Mouse (Mus musculus) G1E (cell line): Measurements from ENCODE around the gene Asl. TPM values are rescaled to one million over a fixed set of nuclear protein-coding genes. Genes with fewer than 3 reads are reported as not detected.
A peak's percentile ranks its signal among the peaks of the same experiment; 100 is the strongest.

Experiments used
- ATAC-seq: 2 replicates; pipeline ENCODE4 v1.8.0; 2016; ENCODE audit warnings: mild to moderate bottlenecking; ENCODE audit not compliant: insufficient number of reproducible peaks, poor library complexity, low FRiP score, severe bottlenecking; ENCODE audit errors: extremely low read depth
- DNase-seq: peaks from one replicate; pipeline ENCODE4 v3.0.0; 2012; ENCODE audit warnings: low spot score
- H3K27me3 ChIP-seq: 2 replicates; pipeline ENCODE4 v1.6.1; 2012; ENCODE audit warnings: mild to moderate bottlenecking, low read length, inconsistent platforms; ENCODE audit not compliant: insufficient read depth
- H3K36me3 ChIP-seq: replicated peaks from 2 replicates; pipeline ENCODE3; 2012; ENCODE audit warnings: mild to moderate bottlenecking, inconsistent platforms
- H3K4me1 ChIP-seq: 2 replicates; pipeline ENCODE4 v1.6.1; 2012; ENCODE audit warnings: low read depth, low read length, inconsistent platforms, mixed read lengths; ENCODE audit not compliant: insufficient read depth
- H3K4me3 ChIP-seq: 2 replicates; pipeline ENCODE4 v1.5.1; 2012; ENCODE audit warnings: low read depth, mild to moderate bottlenecking, inconsistent platforms, low read length, moderate library complexity, mixed read lengths
- H3K9me3 ChIP-seq: replicated peaks from 2 replicates; pipeline ENCODE4 v1.6.1; 2012; ENCODE audit warnings: inconsistent platforms
- CTCF ChIP-seq: IDR thresholded peaks from 2 replicates; pipeline ENCODE4 v1.5.1; 2012; ENCODE audit warnings: low read depth, low read length, inconsistent platforms, mixed read lengths
- GATA1 ChIP-seq: IDR thresholded peaks from 2 replicates; pipeline ENCODE4 v1.6.1; 2012; ENCODE audit warnings: borderline replicate concordance, low read length, inconsistent platforms, mixed read lengths
- GATA2 ChIP-seq: IDR thresholded peaks from 2 replicates; pipeline ENCODE4 v1.6.1; 2012; ENCODE audit warnings: low read depth, low read length, inconsistent platforms, borderline replicate concordance
- POLR2AphosphoS5 ChIP-seq: IDR thresholded peaks from 2 replicates; pipeline ENCODE4 v1.6.1; 2012; ENCODE audit warnings: low read depth, low read length, inconsistent platforms; ENCODE audit not compliant: insufficient replicate concordance
- TAL1 ChIP-seq: conservative IDR thresholded peaks from 2 replicates; pipeline ENCODE4 v1.6.1; 2012; ENCODE audit warnings: low read depth, low read length, inconsistent platforms, mixed read lengths
- polyA plus RNA-seq: library from polyadenylated mRNA; stranded (reverse); fragments of >175 nt; gene quantifications from 2 replicates; pipeline ENCODE4 v1.2.3, GENCODE M21; 2012
- total RNA-seq, 2 experiments: library from RNA; stranded (forward) in 1 of 2; stranded (reverse) in 1 of 2; fragments of 200-1000 nt in 1 of 2; fragments of >200 nt in 1 of 2; fragmentation: Nextera tagmentation in 1 of 2; gene quantifications; 2 replicates each; pipeline ENCODE4 v1.2.3; 2014 to 2017

Gene Asl
- total and polyA plus RNA-seq, 3 experiments, result 23.9 to 48.6 (median 29.4) TPM

- Histone ChIP-seq H3K36me3 (peaks cover 93% of the 10 kb centered on the region), H3K4me1 (peaks cover 67% of the 10 kb centered on the region), H3K9me3 (no peaks in the 10 kb centered on the region), H3K4me3 (peak overlapping the region; percentile 24; the same call in 1 of the 2 replicates), H3K27me3 (no peaks in the 10 kb centered on the region)
- peak; percentile 46 for DNase-seq
- TF ChIP-seq TAL1, result peak; percentile 21; the same call in 1 of the 2 replicates
- no peak for TF ChIP-seq CTCF
- no peak for TF ChIP-seq GATA2
- TF ChIP-seq GATA1, result no peak
- no peak for TF ChIP-seq POLR2AphosphoS5
- ATAC-seq, result peak; percentile 43
These were observed 35.7 kb downstream of the Asl start for GRCm38 (mm10) chr5:129993374-129993773.

GRCm38 (mm10) chr5:129991898-129992297 lies 37.1 kb downstream of the Asl start:
- Histone ChIP-seq H3K27me3 (no peaks in the 10 kb centered on the region), H3K4me3 (no peak overlapping the region), H3K4me1 (peaks cover 66% of the 10 kb centered on the region), H3K36me3 (peaks cover 92% of the 10 kb centered on the region), H3K9me3 (no peaks in the 10 kb centered on the region)
- ATAC-seq (peak; percentile 69), DNase-seq (no peak)
- TF ChIP-seq GATA2 (no peak), CTCF (no peak), TAL1 (no peak), GATA1 (no peak), POLR2AphosphoS5 (no peak; the same call in 1 of the 2 replicates)

- Histone ChIP-seq H3K36me3 (peaks cover 93% of the 10 kb centered on the region), H3K4me1 (peaks cover 69% of the 10 kb centered on the region), H3K9me3 (no peaks in the 10 kb centered on the region), H3K4me3 (no peak overlapping the region), H3K27me3 (no peaks in the 10 kb centered on the region)
- ATAC-seq (no peak), DNase-seq (no peak)
- TF ChIP-seq GATA1 (no peak), POLR2AphosphoS5 (no peak)
These were observed 39.7 kb downstream of the Asl start for GRCm38 (mm10) chr5:129989376-129989775.

GRCm38 (mm10) chr5:129980216-129980615 lies 48.8 kb downstream of the Asl start:
- Histone ChIP-seq H3K27me3 (no peaks in the 10 kb centered on the region), H3K4me3 (peak overlapping the region; percentile 21; the same call in 1 of the 2 replicates), H3K4me1 (peaks cover 72% of the 10 kb centered on the region), H3K9me3 (no peaks in the 10 kb centered on the region), H3K36me3 (peaks cover 75% of the 10 kb centered on the region)
- ATAC-seq (peak; percentile 29; the same call in 1 of the 2 replicates), DNase-seq (no peak)
- TF ChIP-seq CTCF, result no peak
- no peak for TF ChIP-seq GATA2
- TF ChIP-seq POLR2AphosphoS5, result no peak
- no peak for TF ChIP-seq TAL1
- no peak for TF ChIP-seq GATA1

GRCm38 (mm10) chr5:129978608-129979007 lies 50.4 kb downstream of the Asl start:
- no peak for ATAC-seq
- H3K4me1 ChIP-seq, result peaks cover 83% of the 10 kb centered on the region
- peaks cover 62% of the 10 kb centered on the region for H3K36me3 ChIP-seq
- no peak for DNase-seq
- H3K4me3 ChIP-seq, result no peak overlapping the region
- no peak for TF ChIP-seq TAL1
- TF ChIP-seq GATA2, result no peak
- TF ChIP-seq GATA1, result no peak
- no peak for TF ChIP-seq CTCF
- TF ChIP-seq POLR2AphosphoS5, result no peak
- H3K9me3 ChIP-seq, result no peaks in the 10 kb centered on the region
- no peaks in the 10 kb centered on the region for H3K27me3 ChIP-seq

- TF ChIP-seq CTCF (no peak), POLR2AphosphoS5 (no peak), TAL1 (no peak)
- H3K36me3 ChIP-seq, result peaks cover 60% of the 10 kb centered on the region
- H3K27me3 ChIP-seq, result no peaks in the 10 kb centered on the region
- H3K4me1 ChIP-seq, result peaks cover 85% of the 10 kb centered on the region
- H3K9me3 ChIP-seq, result no peaks in the 10 kb centered on the region
- peak overlapping the region; percentile 24; the same call in 1 of the 2 replicates for H3K4me3 ChIP-seq
- no peak for DNase-seq
- ATAC-seq, result no peak
These were observed 51.3 kb downstream of the Asl start for GRCm38 (mm10) chr5:129977768-129978167.
